Mouse (Mus musculus): ENCODE results near the gene Ttc28. TPM values are rescaled to one million over a fixed set of nuclear protein-coding genes. Genes with fewer than 3 reads are reported as not detected.
A peak's percentile ranks its signal among the peaks of the same experiment; 100 is the strongest.

The Ttc28 gene
- polyA plus RNA-seq, 1 experiment from 2014 or later: 17.6 TPM

DNA sequence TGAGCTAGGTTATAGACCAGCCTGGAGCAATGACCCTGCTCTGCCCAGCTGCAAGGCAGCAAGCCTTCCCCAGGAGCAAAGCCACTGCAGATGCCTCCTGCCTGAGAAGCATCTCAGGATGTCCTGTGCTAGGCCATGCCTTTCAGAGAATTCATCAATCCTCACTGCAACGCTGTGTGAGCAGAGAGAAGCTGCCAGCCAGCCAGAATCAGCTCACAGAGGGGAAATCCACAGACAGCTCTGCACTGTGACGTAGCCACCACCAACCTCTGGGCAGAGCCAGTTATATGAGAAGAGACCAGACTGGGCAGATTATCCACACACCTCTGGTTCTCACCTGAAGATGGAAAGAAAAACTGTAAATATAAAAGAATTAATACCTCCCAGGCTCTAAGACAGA lies 315.2 kb downstream of the Ttc28 start:
- Histone ChIP-seq H3K4me3 (no peak overlapping the region), H3K4me2 (replicated peaks) (no peak overlapping the region), H3K4me1 (peaks cover 47% of the 10 kb centered on the region), H3K9me3 (no peaks in the 10 kb centered on the region), H3K36me3 (peaks cover 3% of the 10 kb centered on the region; the same call in 1 of the 2 replicates), H3K27ac (no peak overlapping the region), H3K27me3 (no peaks in the 10 kb centered on the region), H3K9ac (no peak overlapping the region)
- WGBS: 48% methylated on average over 2 of the region's 2 CpGs
- no peak for ATAC-seq (ENCODE audit: low FRiP score, low read depth)

DNA sequence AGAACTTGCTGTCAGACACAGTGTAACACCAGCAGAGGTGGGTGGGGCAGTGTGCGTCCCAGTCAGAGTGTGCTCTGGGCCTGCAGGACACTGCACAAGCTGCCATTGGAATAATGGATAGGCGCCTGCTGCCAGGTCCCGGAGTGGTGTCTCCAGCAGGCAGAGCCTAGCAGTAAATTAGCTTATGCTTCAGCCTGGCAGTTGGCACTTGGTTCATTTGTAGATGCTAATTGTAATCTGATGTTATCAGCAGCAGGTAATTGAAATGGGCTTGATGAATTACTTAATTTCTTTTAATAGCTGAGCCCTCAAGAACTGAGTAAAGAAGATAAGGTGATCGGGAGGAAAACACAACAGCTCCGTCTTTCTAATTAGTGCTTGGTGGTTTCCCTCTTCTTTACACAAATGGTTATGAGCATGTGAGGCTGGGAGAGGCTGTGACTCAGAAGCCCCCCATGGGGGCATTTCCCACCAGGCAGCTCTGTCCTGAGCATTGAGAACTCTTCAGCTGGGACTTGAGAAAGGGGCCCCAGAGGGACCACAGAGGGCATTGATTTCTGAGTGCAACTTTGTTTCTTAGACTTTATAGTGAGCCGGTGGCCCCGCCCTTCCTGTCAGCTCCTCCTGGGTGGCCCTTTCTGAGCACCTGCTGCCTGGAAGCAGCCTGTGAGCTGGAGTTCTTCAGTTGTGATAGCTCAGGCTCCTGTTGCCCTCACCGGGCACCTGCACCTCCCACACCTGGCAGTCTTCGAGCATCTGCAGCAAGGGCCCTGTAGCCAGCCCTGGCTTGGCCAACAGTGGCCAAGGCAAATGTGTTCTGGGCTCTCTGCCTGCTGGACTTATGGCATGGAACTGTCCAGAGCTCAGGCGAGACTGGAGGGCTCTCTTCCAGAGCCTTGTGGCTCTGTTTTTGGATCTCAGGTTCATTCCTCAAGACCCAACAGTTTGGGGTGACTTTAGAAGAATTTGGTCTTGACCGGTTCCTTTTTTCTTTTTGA lies 316.2 kb downstream of the Ttc28 start:
- WGBS: 38% methylated on average over 11 of the region's 11 CpGs
- H3K4me1 ChIP-seq: peaks cover 50% of the 10 kb centered on the region
- ATAC-seq (ENCODE audit: low FRiP score, low read depth): no peak
- no peak overlapping the region for H3K4me2 ChIP-seq (replicated peaks)
- H3K27ac ChIP-seq: no peak overlapping the region
- no peaks in the 10 kb centered on the region for H3K27me3 ChIP-seq
- H3K4me3 ChIP-seq: no peak overlapping the region
- H3K9me3 ChIP-seq: no peaks in the 10 kb centered on the region
- H3K36me3 ChIP-seq: peaks cover 3% of the 10 kb centered on the region; the same call in 1 of the 2 replicates
- no peak overlapping the region for H3K9ac ChIP-seq

DNA sequence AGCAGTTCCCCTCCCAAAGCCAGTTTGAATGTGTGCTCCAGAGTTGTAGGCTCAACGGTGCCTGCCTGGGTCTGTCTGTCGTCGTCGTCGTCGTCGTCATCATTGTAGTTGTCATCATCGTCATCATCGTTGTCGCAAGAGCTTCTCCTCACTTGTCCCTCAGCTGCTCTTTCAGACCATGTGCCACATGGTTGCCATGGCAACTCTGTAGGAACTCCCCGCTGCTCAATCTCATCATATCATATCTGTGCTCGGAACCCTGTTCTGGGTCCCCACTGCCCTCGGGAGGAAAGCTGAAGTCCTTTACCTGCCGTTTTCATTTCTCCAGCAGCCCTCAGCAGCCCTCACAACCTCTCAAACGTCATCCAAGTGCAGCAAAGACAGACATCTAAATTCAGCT lies 318.1 kb downstream of the Ttc28 start:
- Histone ChIP-seq H3K4me2 (replicated peaks) (no peak overlapping the region), H3K27me3 (no peaks in the 10 kb centered on the region), H3K9me3 (no peaks in the 10 kb centered on the region), H3K4me3 (no peak overlapping the region), H3K4me1 (peaks cover 58% of the 10 kb centered on the region), H3K9ac (no peak overlapping the region), H3K36me3 (peaks cover 3% of the 10 kb centered on the region; the same call in 1 of the 2 replicates), H3K27ac (no peak overlapping the region)
- 87% methylated on average over 15 of the region's 15 CpGs for WGBS
- ATAC-seq (ENCODE audit: low FRiP score, low read depth): no peak

DNA sequence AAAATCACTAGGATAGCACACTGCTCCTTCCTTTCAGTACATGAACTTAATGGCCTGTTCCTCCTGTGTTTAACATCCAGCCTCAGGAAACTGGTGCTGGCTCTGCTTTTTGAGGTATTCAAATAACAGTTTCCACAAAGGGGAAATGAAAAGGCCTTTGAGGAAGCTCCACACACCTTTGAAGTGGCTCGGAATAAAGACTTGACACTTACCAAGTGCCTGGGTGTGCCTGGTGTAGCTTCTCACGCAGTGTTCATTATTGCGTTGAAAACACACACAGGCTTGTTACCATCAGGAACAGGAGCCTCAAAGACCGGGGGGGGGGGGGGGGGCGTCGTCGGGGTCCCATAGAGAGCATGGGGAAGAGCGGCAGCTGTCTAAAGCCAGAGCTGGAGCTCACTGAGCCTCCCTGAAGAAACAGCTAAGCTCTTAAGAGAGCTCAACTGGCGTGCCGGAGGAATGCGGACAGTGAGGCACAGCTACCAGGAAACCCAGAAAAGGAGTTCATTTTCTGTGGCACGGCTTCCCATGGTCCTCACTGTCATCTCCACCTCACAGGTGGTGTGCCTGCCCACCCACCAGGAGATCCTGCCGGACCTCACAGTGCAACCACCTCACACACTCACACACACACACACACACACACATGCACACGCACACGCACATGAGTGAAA lies 320.7 kb downstream of the Ttc28 start:
- Histone ChIP-seq H3K36me3 (peaks cover 3% of the 10 kb centered on the region; the same call in 1 of the 2 replicates), H3K27me3 (no peaks in the 10 kb centered on the region), H3K4me1 (peaks cover 61% of the 10 kb centered on the region), H3K9me3 (no peaks in the 10 kb centered on the region), H3K4me3 (no peak overlapping the region), H3K27ac (no peak overlapping the region), H3K4me2 (replicated peaks) (peak overlapping the region; percentile 28; the same call in 1 of the 2 replicates), H3K9ac (no peak overlapping the region)
- 26% methylated on average over 14 of the region's 15 CpGs for WGBS
- no peak for ATAC-seq (ENCODE audit: low FRiP score, low read depth)

DNA sequence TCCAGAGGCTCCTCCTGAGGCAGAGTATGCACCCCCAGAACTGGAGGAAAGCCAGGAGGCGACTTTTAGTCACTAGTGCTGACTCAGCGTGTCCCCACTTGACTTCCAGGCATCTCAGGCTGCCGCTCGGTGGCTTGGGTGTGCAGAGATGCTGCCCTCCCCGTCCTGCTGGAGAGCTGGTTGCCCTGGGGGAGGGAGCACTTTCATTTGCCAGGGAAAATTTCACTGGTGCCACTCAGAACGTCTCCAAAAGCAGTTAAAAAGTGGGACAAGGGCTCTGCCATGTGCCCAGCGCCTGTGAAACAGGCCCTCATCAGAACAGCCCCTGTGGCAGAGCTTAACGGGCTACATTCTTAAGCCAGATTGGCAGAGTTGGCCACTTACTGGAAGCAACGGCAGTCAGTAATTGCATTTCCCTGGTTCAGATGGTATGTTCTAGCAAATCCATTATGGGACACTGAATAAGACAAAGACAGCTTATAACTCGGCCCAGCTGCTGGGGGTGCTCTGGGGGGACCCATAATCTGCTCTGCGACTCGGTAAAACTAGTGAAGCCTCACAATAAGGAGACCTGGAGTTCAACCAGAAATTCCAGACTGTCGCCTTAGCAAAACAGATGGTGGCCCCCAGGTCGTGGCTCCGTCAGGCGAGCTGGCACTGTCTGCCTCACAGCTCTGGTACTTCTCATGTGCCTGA lies 321.5 kb downstream of the Ttc28 start:
- no peak overlapping the region for H3K4me3 ChIP-seq
- H3K27ac ChIP-seq: peak overlapping the region; percentile 74; the same call in 1 of the 2 replicates
- no peaks in the 10 kb centered on the region for H3K9me3 ChIP-seq
- WGBS: 25% methylated on average over 16 of the region's 16 CpGs
- H3K9ac ChIP-seq: no peak overlapping the region
- peaks cover 59% of the 10 kb centered on the region for H3K4me1 ChIP-seq
- no peaks in the 10 kb centered on the region for H3K27me3 ChIP-seq
- peak; percentile 20; the same call in 1 of the 2 replicates for ATAC-seq (ENCODE audit: low FRiP score, low read depth)
- H3K36me3 ChIP-seq: peaks cover 3% of the 10 kb centered on the region; the same call in 1 of the 2 replicates
- peak overlapping the region; percentile 28; the same call in 1 of the 2 replicates for H3K4me2 ChIP-seq (replicated peaks)

DNA sequence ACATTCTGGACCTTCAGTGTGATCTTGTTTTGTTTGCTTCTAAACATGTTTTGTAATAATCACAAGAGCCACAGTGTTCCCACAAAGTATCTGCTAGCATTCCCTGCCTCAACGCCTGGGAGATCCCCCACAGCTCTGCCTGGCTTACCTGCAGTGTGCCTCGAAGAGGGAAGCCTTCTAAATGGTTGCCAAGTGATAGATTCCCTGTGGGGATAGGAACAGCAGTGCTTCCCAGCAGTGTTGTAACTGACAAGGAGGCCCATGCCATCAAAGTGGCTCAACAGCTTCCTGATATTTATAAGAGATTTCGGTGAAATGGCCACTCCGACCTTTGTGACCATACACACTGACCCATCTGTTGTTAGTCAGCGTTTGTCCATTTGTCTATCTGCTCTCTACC lies 324.6 kb downstream of the Ttc28 start:
- Histone ChIP-seq H3K9me3 (no peaks in the 10 kb centered on the region), H3K27ac (no peak overlapping the region), H3K4me1 (peaks cover 74% of the 10 kb centered on the region), H3K4me3 (no peak overlapping the region), H3K4me2 (replicated peaks) (no peak overlapping the region), H3K36me3 (no peaks in the 10 kb centered on the region), H3K27me3 (no peaks in the 10 kb centered on the region; the same call in 1 of the 2 replicates), H3K9ac (no peak overlapping the region)
- no peak for ATAC-seq (ENCODE audit: low FRiP score, low read depth)
- WGBS: 66% methylated on average over 5 of the region's 5 CpGs

DNA sequence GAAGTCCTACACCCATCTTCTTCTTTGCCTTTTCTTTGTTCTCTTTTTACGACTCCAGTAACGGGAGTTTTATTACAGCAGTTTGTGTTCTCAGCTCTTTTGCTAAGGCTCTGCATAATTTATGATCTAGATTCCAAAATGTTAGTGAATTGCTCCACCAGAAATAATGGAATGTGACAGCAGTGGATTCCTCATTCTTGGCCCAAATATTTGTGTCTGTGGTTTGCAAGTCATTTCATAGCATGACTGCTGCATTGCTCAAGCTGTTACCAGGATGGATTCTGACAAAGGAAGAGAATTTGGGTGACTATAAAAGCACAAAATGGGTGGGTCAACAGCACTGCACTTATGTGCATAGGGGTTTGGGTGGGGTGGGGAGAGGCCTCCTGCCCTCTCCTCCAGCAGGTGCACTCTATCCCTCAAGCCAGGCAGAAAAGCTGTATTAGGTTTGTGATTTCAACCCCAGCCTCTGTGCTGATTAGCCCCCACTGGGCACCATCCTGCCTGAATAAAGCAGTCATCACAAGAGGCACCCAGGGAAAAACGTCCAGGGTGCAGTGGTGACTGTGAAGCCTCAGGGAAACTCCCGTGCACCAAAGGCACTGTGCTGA lies 325.5 kb downstream of the Ttc28 start:
- no peak for ATAC-seq (ENCODE audit: low FRiP score, low read depth)
- Histone ChIP-seq H3K9ac (no peak overlapping the region), H3K36me3 (no peaks in the 10 kb centered on the region), H3K27ac (no peak overlapping the region; the same call in 1 of the 2 replicates), H3K4me2 (replicated peaks) (no peak overlapping the region), H3K27me3 (no peaks in the 10 kb centered on the region; the same call in 1 of the 2 replicates), H3K4me1 (peaks cover 66% of the 10 kb centered on the region), H3K4me3 (no peak overlapping the region), H3K9me3 (no peaks in the 10 kb centered on the region)
- WGBS: 33% methylated on average over 4 of the region's 4 CpGs

DNA sequence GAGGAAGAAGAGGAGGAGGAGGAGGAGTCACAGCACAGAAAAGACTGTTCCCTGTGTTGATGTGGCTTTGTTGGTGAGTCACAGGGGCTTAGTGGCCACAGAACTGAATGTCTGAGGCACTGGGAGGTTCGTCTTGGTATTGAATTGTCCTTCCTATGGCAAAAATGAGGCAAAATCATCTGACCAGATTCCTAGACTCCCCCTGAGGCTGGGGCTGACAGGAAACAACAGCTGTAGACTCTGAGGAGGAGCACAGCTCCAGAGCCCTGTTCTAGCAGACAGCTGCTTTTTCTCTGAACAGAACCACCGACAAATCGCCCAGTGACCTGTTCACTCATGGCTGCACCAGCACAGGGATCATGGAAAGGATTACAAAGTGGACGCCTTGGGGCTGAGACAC lies 326.2 kb downstream of the Ttc28 start:
- H3K27ac ChIP-seq: no peak overlapping the region
- no peak for ATAC-seq (ENCODE audit: low FRiP score, low read depth)
- 35% methylated on average over 4 of the region's 4 CpGs for WGBS

DNA sequence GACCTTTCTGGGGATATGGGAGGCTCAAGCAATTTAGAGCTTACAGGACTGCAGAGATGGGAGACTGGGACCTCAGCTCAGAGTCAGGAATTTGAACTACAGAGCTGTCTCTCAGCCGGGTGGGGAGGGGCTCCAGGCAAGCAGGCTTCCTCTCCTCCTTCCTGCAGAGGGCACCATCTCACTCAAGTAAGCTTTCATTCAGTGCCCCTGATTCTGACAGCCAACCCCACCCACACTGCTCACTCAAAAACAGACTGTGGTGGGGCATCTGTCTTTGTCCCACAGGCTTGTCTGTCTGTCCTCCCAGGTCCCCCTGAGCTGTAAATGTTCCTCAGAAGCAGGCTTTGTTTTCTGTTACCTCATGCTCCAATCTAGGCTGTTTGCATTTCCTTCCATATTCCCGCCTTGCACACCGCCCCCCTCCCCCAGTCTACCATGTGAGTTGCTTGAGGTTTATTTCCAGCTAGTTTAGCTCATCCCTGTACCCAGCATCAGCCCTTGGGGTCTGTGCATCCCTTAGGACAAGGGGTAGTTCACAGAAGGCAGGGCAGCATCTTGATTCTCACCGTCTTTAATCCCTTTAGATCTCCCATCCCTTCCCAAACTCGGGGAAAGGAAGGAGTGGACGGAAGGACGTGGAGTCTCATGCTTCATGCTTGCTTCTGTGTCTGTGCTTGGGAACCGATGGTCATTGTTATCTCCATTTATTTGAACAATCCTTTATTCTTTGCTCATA lies 328.5 kb downstream of the Ttc28 start:
- no peaks in the 10 kb centered on the region; the same call in 1 of the 2 replicates for H3K27me3 ChIP-seq
- WGBS: 51% methylated on average over 8 of the region's 8 CpGs
- H3K9me3 ChIP-seq: no peaks in the 10 kb centered on the region
- H3K4me2 ChIP-seq (replicated peaks): no peak overlapping the region
- no peak overlapping the region for H3K9ac ChIP-seq
- H3K36me3 ChIP-seq: no peaks in the 10 kb centered on the region
- H3K27ac ChIP-seq: no peak overlapping the region
- ATAC-seq (ENCODE audit: low FRiP score, low read depth): no peak
- peaks cover 42% of the 10 kb centered on the region for H3K4me1 ChIP-seq
- no peak overlapping the region for H3K4me3 ChIP-seq

More for the DNA sequence above, 326.2 kb downstream of the Ttc28 start:
- no peak overlapping the region for H3K4me2 ChIP-seq (replicated peaks)
- H3K27me3 ChIP-seq: no peaks in the 10 kb centered on the region; the same call in 1 of the 2 replicates
- H3K4me1 ChIP-seq: peaks cover 59% of the 10 kb centered on the region
- no peaks in the 10 kb centered on the region for H3K36me3 ChIP-seq
- H3K4me3 ChIP-seq: no peak overlapping the region
- H3K9me3 ChIP-seq: no peaks in the 10 kb centered on the region
- no peak overlapping the region for H3K9ac ChIP-seq

DNA sequence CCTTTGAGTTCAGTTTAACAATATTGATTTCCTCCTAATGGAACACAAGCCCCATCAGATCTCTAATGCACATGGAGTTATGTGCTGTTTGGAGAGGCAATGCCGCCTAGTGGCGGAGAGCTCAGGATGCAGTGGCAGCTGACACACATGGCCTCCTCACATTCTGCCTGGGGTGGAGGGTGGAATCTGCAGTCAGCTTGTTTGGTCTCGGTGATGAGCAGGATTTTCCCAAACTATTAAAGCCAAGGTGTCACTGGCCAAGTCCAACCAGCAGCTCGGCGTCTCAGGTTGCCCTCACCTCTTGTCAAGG lies 329.0 kb downstream of the Ttc28 start:
- Histone ChIP-seq H3K27me3 (no peaks in the 10 kb centered on the region; the same call in 1 of the 2 replicates), H3K36me3 (no peaks in the 10 kb centered on the region), H3K4me3 (no peak overlapping the region), H3K9me3 (no peaks in the 10 kb centered on the region), H3K27ac (no peak overlapping the region), H3K4me1 (peaks cover 38% of the 10 kb centered on the region), H3K9ac (no peak overlapping the region), H3K4me2 (replicated peaks) (no peak overlapping the region)
- 39% methylated on average over 5 of the region's 5 CpGs for WGBS
- ATAC-seq (ENCODE audit: low FRiP score, low read depth): no peak; the same call in 1 of the 2 replicates

DNA sequence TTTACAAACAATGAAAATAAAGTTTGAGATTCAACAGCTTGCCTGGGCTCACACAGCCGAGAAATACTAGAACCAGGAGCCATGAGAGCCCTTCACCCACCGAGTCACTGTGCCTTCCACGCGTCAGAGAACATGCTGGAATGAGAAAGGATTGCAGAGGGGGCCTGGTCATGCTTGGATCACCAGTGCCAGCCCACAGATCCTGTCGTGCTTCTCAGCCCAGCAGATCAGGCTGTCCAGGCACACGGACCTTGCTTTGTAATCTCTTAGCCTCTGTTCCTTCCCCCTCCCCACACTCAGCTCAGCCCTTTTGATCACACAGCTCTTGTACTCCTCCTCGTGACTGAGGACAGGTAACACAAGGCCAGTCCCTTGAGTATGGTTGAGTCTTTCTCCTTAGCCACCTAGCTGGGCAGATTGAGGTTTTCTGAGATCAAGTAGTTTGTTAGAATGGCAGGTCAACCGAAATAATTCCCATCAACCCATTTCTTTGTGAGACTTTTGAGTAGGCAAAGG lies 334.4 kb downstream of the Ttc28 start:
- H3K27ac ChIP-seq: no peak overlapping the region
- 62% methylated on average over 8 of the region's 8 CpGs for WGBS

More for the DNA sequence above, 334.4 kb downstream of the Ttc28 start:
- H3K9me3 ChIP-seq: no peaks in the 10 kb centered on the region
- no peaks in the 10 kb centered on the region for H3K36me3 ChIP-seq
- peaks cover 44% of the 10 kb centered on the region for H3K4me1 ChIP-seq
- no peak overlapping the region for H3K9ac ChIP-seq
- ATAC-seq (ENCODE audit: low FRiP score, low read depth): no peak
- H3K27me3 ChIP-seq: no peaks in the 10 kb centered on the region
- no peak overlapping the region for H3K4me2 ChIP-seq (replicated peaks)
- H3K4me3 ChIP-seq: no peak overlapping the region

Measured in limb, embryonic 13.5 days (tissue).